Mouse (Mus musculus): Measurements from ENCODE around the gene Gm12216. TPM values are rescaled to one million over a fixed set of nuclear protein-coding genes. Genes with fewer than 3 reads are reported as not detected.

Gm12216 gene
- polyA plus RNA-seq (2012; ENCODE audit: low replicate concordance): 5.2 and 10.3 TPM in 2 replicates

DNA sequence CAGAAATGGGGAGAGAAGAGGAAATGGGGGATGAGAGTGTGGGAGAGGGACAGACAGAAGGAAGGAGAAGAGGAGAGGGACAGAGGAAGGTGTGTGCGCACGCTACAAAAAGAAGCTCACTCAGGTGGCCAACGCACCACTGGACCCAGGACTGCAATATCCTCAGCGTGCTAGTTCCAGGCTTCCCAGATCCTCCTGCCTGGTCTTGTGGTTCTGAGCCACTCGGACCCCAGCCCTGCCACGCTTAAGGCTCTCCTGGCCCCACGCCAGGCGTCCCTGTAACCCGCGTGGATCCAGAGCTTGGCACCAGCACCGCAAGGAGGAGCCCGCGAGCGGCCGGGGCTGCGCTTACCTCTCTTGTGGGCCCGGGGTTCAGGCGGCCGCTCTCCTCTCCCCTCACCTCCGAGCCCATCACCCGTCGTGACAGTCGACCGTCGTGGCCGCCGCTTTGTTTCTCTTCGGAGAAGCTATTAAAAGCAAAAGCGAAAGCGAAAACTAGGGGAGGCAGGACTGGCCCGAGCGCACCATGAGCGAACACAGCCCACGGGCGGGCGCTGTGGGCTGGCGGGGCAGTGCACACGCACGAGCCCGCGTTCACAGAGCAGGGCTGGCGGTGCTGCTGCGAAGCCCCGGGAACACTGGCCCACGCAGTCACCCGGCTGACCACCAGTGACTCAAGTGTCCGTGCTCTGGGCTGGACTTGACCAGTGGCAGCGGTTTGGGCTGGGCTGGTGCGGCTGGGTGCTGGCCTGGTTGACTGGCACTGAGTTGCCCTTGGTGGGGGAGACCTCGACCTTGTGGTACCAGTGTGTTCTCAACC lies at the start of gene Gm12216:
Gm12216 (minus strand) TSS at position 496 of the 820 bp plus-strand sequence.

DNA sequence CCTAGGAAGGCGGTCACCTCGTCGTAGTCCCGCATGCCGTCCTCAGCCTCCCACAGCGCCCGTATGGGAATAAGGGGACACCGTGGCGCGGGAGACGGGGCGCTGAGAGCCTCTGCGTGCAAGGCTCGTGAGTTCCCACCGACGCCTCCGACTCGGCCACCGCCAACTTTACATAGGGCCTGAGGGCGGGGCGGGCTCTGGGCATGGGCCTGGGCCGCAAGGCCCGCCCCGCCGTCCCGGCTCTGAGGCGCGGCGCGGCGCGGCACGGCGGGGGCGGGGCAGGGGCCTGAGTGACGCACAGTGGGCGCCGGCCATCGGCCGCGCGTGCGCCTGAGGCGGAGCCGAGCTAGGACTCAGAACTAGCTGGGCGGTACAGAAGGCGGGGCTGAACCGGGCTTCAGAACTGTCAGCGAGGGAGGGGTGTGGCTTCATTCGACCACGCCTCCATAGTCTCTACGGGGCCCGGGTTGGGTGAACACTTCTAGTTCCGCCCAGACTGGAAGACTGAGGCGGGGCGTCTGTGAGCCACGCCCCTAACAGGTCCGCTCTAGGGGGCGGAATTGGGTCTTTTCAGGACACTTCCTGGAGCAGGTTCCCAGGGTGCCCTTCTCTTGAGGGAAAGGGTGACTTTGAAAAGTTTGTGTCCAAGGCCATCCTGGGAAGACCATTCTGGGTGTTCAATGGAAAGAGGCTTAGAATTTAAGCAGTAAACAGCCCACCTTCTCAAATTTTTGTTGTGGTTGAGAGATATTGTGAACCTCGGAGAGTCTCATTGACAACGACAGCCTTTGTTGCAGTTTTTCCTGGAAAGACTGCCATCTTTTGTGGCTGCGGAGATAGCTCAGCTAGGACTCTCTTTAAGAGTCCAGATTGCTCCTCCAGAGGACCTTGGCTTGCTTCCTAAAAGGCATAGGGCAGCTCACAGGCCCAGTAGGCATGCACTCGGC lies 32.7 kb upstream of the Gm12216 start, which contains the start of gene Slc22a5:
Slc22a5 (minus strand) TSS at position 156 of the 947 bp plus-strand sequence.

DNA sequence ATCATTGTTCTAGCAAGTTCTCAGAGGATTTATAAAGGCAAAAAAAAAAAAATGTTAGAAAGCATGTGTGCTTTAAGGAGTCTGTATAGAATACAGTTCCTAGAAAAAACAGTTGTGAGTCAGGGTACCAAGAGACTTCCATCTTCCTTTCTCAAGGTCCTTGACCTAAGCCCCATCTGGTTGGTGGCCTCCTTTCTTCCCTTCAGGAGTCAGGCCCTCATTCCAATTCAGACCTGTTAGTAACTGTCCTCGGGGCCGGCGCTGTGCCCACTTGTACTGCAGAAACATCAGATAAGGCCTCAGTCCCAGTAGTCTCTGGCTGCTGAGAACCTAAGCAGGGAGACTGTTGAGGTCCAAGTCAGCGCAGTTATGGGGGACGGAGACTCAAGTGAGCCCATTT lies 86.0 kb downstream of the Gm12216 start, which contains the start of gene Gm17334:
Gm17334 (minus strand) TSS at position 101 of the 400 bp plus-strand sequence.

DNA sequence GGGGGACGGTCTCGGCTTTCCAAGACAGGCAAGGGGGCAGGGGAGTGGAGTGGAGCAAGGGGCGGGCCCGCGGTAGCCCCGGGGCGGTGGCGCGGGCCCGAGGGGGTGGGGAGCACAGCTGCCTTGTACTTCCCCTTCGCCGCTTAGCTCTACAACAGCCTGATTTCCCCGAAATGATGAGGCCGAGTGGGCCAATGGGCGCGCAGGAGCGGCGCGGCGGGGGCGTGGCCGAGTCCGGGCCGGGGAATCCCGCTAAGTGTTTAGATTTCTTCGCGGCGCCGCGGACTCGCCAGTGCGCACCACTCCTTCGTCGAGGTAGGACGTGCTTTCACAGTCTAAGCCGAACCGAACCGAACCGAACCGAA lies 89.3 kb downstream of the Gm12216 start, which contains the start of gene Irf1:
Irf1 (plus strand) TSS at position 255 of the 365 bp plus-strand sequence.

Other genes starting within 250 kb of the Gm12216 start
- gene Il4, start 240.6 kb downstream of the Gm12216 start, polyA plus RNA-seq (2012; ENCODE audit: low replicate concordance): 0.38 TPM in 1 of 2 replicates, not detected in the other
- gene Il13, start 224.6 kb downstream of the Gm12216 start, polyA plus RNA-seq (2012; ENCODE audit: low replicate concordance): 0.15 and 0.26 TPM in 2 replicates
- 8.4 and 9.3 TPM in 2 replicates for gene Rad50, start 151.9 kb downstream of the Gm12216 start, polyA plus RNA-seq (2012; ENCODE audit: low replicate concordance)
- not detected in 2 replicates for gene Il5, start 138.5 kb downstream of the Gm12216 start, polyA plus RNA-seq (2012; ENCODE audit: low replicate concordance)
- gene Irf1, start 89.2 kb downstream of the Gm12216 start, polyA plus RNA-seq (2012; ENCODE audit: low replicate concordance): 22.9 and 42.6 TPM in 2 replicates
- gene Gm17334, start 86.1 kb downstream of the Gm12216 start, polyA plus RNA-seq (2012; ENCODE audit: low replicate concordance): not detected in 2 replicates
- gene Slc22a5, start 32.4 kb upstream of the Gm12216 start, polyA plus RNA-seq (2012; ENCODE audit: low replicate concordance): 6.6 and 13.3 TPM in 2 replicates
- gene Slc22a21, start 121.1 kb upstream of the Gm12216 start, polyA plus RNA-seq (2012; ENCODE audit: low replicate concordance): 1.7 TPM in 2 replicates
- gene Slc22a4, start 168.8 kb upstream of the Gm12216 start, polyA plus RNA-seq (2012; ENCODE audit: low replicate concordance): 2.5 and 6.1 TPM in 2 replicates
- gene Pdlim4, start 209.8 kb upstream of the Gm12216 start, polyA plus RNA-seq (2012; ENCODE audit: low replicate concordance): 17.4 and 24.0 TPM in 2 replicates
- 0.14 and 0.29 TPM in 2 replicates for gene P4ha2, start 240.8 kb upstream of the Gm12216 start, polyA plus RNA-seq (2012; ENCODE audit: low replicate concordance)